Mouse (Mus musculus): Measurements from ENCODE around the gene Selenot. TPM values are rescaled to one million over a fixed set of nuclear protein-coding genes. Genes with fewer than 3 reads are reported as not detected.

The Selenot gene
- total RNA-seq, 2 experiments from 2014 or later: 142 to 149 TPM

DNA sequence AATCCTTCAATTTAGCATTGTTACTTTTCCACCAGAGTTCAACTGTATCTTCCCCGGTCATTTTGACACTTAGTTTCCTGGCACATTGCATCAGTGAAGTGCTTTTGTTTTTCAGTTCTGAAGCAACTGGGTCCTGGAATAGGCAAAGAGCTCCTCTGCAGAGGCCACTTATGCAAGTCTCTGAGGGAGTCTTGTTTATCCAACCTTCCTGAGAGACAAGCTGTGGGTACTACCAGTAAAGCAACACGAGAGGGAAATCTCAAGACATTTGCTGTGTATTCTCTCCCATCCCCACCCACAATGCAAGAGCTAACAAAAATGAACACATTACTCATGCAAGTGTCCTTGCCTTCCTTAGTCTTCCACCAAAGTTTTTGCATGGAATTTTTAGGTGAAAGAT is 55.3 kb downstream of the Selenot start:
- no peak for DNase-seq
- intact Hi-C loops (cut with DNase I): no loop called here

DNA sequence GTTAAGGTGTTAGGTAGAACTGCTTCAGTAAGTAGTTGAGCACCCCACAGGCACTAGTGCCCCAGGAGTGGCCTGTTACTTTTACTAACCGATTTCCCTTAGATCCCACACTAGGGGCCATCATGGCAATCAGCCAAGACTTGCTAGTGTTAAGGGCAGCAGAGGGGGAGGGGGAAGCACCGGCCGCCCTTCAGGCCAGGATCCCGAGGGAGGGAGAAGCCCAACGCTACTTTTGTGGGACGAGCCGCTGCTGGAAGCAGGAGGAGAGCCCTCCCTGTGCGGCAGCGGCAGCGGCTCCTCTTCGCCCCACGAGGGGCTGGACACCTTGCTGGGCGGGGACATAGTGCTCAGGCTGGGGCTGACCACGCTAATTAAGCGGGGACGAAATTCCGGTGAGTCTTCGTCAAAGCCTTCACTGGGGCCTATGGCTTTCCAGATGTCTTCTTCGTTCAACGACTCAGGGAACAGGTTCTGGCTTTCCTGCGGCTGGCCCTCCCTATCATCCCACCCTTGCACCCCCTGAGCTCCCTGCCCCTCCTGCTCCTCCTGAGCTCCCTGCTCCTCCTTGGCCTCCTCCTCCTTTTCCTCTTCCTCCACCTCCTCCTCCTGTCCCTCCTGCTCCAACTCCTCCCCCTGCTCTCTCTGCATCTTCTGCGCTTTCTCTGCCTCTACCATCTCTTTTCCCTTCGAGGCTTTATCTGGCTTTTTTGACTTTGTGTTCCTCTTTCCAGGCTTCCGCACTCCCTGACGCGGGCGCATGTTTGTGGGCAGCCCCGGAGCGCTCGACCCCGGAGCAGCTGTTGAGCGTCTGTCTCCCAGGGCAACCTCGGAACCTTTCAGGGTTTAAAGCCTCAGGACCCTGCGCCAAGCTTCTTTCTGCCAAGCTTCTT is 60.2 kb downstream of the Selenot start, which contains the start of gene Erich6:
Gene Erich6, minus strand, starts transcription at position 802 of the 890 bp plus-strand sequence.
- intact Hi-C loops (cut with DNase I): no loop called here

More for the DNA sequence above, 60.2 kb downstream of the Selenot start, which contains the start of gene Erich6:
- peak; percentile 48 for DNase-seq

Other genes starting within 250 kb of the Selenot start
- gene Tsc22d2, start 161.9 kb upstream of the Selenot start, total RNA-seq (2021): 10 to 100 TPM; 39.1 to 42.2 TPM
- gene Eif2a, start 50.8 kb upstream of the Selenot start, total RNA-seq (2021): 10 to 100 TPM; 48.0 to 48.1 TPM
- 10 to 100 TPM; 24.4 to 26.0 TPM for gene Serp1, start 50.7 kb upstream of the Selenot start, total RNA-seq (2021)
- under 1 TPM; 0.56 to 0.72 TPM for gene Erich6, start 60.6 kb downstream of the Selenot start, total RNA-seq (2021)
- 10 to 100 TPM; 19.4 to 23.2 TPM for gene Siah2, start 115.8 kb downstream of the Selenot start, total RNA-seq (2021)
- under 1 TPM; 0.40 to 0.48 TPM for gene Mindy4b-ps, start 245.7 kb downstream of the Selenot start, total RNA-seq (2021)